Mouse (Mus musculus) bone marrow, adult 2 months (tissue): ENCODE measurements around the gene Slc22a14.

Experiments
- CTCF ChIP-seq: fragments of 200-500 bp; IDR thresholded peaks from 2 replicates; pipeline ENCODE4 v1.5.1; 2011; ENCODE audit warnings: low read length, control low read depth; ENCODE audit not compliant: control insufficient read depth, insufficient read depth
- POLR2A ChIP-seq: fragments of 200-500 bp; IDR thresholded peaks from 2 replicates; pipeline ENCODE4 v1.6.1; 2011; ENCODE audit warnings: low read depth, mild to moderate bottlenecking, control low read depth, low read length, borderline replicate concordance; ENCODE audit not compliant: control insufficient read depth

- TF ChIP-seq CTCF = no peak
- no peak for TF ChIP-seq POLR2A
These were observed 9.7 kb upstream of the Slc22a14 start for GRCm38 (mm10) chr9:119375008-119375407.
